Mouse (Mus musculus) stomach, postnatal 0 days (tissue): ENCODE results near the gene Dazap2. TPM values are rescaled to one million over a fixed set of nuclear protein-coding genes. Genes with fewer than 3 reads are reported as not detected.
"Not testable (repeated sequence)": the region's sequence is repeated elsewhere in the genome, so short reads cannot be mapped to it uniquely, and the experiment has no call there.

Experiments used
- ATAC-seq: fragments of 200-750 bp; cut with Nextera tagmentation; 2 replicates; pipeline ENCODE4 v1.8.0; 2017; ENCODE audit not compliant: low FRiP score, low TSS enrichment
- DNase-seq: peaks from one replicate; pipeline ENCODE4 v3.0.0-alpha.2; 2016; ENCODE audit warnings: low spot score
- H3K27ac ChIP-seq: fragments of 300-500 bp; sonication (generic); replicated peaks from 2 replicates; pipeline ENCODE4 v1.5.1; 2014; ENCODE audit warnings: mild to moderate bottlenecking, control low read depth
- H3K27me3 ChIP-seq: fragments of 300-500 bp; sonication (generic); 2 replicates; pipeline ENCODE4 v1.6.1; 2014; ENCODE audit warnings: low read length; ENCODE audit not compliant: control insufficient read depth, insufficient read depth
- H3K36me3 ChIP-seq: fragments of 300-500 bp; sonication (generic); 2 replicates; pipeline ENCODE4 v1.6.1; 2014; ENCODE audit warnings: low read length, mixed read lengths; ENCODE audit not compliant: control insufficient read depth, insufficient read depth
- H3K4me1 ChIP-seq: fragments of 300-500 bp; sonication (generic); replicated peaks from 2 replicates; pipeline ENCODE4 v1.6.1; 2014; ENCODE audit warnings: antibody characterized with exemption; ENCODE audit not compliant: control insufficient read depth, insufficient read depth
- H3K4me2 ChIP-seq: fragments of 300-500 bp; sonication (generic); replicated peaks from 2 replicates; pipeline ENCODE4 v1.6.1; 2014; ENCODE audit warnings: low read depth, mild to moderate bottlenecking, control low read depth, moderate library complexity
- H3K4me3 ChIP-seq: fragments of 300-500 bp; sonication (generic); 2 replicates; pipeline ENCODE4 v1.5.1; 2014; ENCODE audit warnings: low read depth, low read length, control low read depth
- H3K9ac ChIP-seq: fragments of 300-500 bp; sonication (generic); 2 replicates; pipeline ENCODE4 v1.6.1; 2014; ENCODE audit warnings: mild to moderate bottlenecking, low read length, control low read depth, mixed read lengths
- H3K9me3 ChIP-seq: fragments of 300-500 bp; sonication (generic); 2 replicates; pipeline ENCODE4 v1.6.1; 2016; ENCODE audit warnings: low read length; ENCODE audit not compliant: control insufficient read depth
- CTCF ChIP-seq: IDR thresholded peaks from 2 replicates; pipeline ENCODE4 v1.5.1; 2016; ENCODE audit warnings: antibody characterized with exemption, low read depth, mild to moderate bottlenecking, moderate library complexity
- EP300 ChIP-seq: optimal IDR thresholded peaks from 2 replicates; pipeline ENCODE3; 2016; ENCODE audit warnings: antibody characterized with exemption
- WGBS: fragments of 180-500 bp; shearing (Covaris S2); extraction: QIAGEN DNeasy Blood & Tissue Kit; methylation state at CpG from one replicate; pipeline ENCODE4 v1.1.7; 2014; 5-methylcytosine and 5-hydroxymethylcytosine counted together
- polyA plus RNA-seq: library from polyadenylated mRNA; unstranded; fragments of >200 nt; fragmentation: Nextera tagmentation; extraction: Ambion mirVana; gene quantifications from 2 replicates; pipeline ENCODE4 v1.2.1, GENCODE M21; 2015

Gene Dazap2
- polyA plus RNA-seq, 1 experiment from 2014 or later, result 177 TPM

DNA sequence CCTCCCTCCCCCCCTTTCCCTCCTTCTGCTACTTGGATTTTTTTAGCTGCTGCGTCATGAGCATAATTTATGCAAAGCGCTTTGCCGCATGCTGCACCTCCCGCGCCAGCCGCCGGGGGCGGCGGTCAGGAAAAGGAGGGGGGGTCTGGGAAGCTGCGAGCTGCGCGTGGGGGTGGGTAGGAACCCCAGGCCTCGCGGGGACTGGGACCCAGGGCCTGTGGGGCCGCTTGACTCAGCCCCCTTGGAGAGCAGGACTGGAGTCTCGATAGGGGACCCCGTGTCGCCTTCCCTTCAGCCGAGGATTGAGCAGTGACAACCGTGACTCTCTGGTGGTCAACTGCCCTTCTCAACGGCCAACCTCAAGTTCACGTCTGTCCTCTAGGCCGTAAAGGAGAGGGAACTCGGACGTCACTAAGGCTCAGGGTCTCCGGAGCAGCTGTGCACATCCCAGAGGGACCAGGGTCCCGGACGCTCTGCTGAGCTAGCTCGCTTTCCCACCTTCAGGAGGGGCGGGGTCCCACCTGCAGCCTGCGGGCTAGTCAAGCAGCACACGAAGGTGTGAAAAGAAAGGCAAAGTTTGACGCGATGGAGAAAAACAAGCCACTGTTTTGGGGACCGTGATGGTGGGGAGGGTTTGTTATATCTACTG is 15.0 kb upstream of the Dazap2 start:
- TF ChIP-seq EP300, result no peak
- TF ChIP-seq CTCF, result peak; percentile 72
- H3K9ac ChIP-seq, result peak overlapping the region; percentile 89
- no peaks in the 10 kb centered on the region for H3K4me1 ChIP-seq
- DNase-seq (peak; percentile 79), ATAC-seq (peak; percentile 79)
- WGBS, result 2% methylated on average over 30 of the region's 35 CpGs
- H3K4me3 ChIP-seq, result peak overlapping the region; percentile 79
- H3K27me3 ChIP-seq, result no peaks in the 10 kb centered on the region
- peak overlapping the region; percentile 98 for H3K4me2 ChIP-seq
- no peaks in the 10 kb centered on the region for H3K36me3 ChIP-seq
- peak overlapping the region; percentile 75 for H3K27ac ChIP-seq
- H3K9me3 ChIP-seq, result no peaks in the 10 kb centered on the region

DNA sequence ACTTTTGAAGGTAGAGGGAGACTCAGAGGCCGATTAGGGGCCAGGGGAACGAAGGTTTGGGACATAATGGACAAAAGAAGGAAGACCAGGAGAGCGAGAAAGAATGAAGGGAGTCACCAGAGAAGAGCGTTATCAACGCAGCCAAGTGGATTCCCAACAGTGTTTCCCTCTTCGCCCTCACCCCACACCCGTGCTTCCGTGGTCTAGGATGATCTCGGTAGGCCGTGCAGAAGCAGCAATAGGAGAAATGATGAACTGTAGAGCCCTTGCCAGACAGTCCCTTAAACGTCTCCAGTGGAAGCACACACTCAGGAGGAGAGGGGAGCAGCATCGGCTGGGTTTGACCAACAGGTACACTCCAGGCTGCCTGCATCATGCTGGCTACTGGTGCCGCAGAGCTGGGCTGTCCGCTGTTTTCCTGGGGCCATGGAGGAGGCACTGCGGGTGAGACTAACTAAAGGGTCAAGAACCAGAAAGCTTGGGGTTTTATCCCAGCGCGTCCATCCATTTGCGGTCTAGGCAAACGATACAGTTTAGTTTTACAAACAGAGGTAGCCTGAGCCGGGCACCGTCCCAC is 14.4 kb upstream of the Dazap2 start:
- Histone ChIP-seq H3K27me3 (no peaks in the 10 kb centered on the region), H3K9ac (peak overlapping the region; percentile 89; the same call in 1 of the 2 replicates), H3K4me1 (no peaks in the 10 kb centered on the region), H3K4me2 (peak overlapping the region; percentile 98), H3K4me3 (peak overlapping the region; percentile 79), H3K9me3 (no peaks in the 10 kb centered on the region), H3K27ac (no peak overlapping the region), H3K36me3 (no peaks in the 10 kb centered on the region)
- TF ChIP-seq EP300, result no peak
- TF ChIP-seq CTCF, result no peak
- 43% methylated on average over 21 of the region's 21 CpGs for WGBS
- ATAC-seq, result no peak
- no peak for DNase-seq

GRCm38 (mm10) chr15:100601669-100602068 is 13.5 kb upstream of the Dazap2 start:
- no peak overlapping the region for H3K27ac ChIP-seq
- 62% methylated on average over 3 of the region's 3 CpGs for WGBS
- DNase-seq, result no peak

GRCm38 (mm10) chr15:100606677-100607076 is 8.5 kb upstream of the Dazap2 start:
- DNase-seq, result not testable (repeated sequence)
- WGBS, result 92% methylated on average over 8 of the region's 8 CpGs

More at GRCm38 (mm10) chr15:100601669-100602068, 13.5 kb upstream of the Dazap2 start:
- H3K36me3 ChIP-seq, result no peaks in the 10 kb centered on the region
- H3K9ac ChIP-seq, result no peak overlapping the region
- H3K27me3 ChIP-seq, result no peaks in the 10 kb centered on the region
- no peak for ATAC-seq
- TF ChIP-seq EP300 (no peak), CTCF (no peak)
- H3K4me2 ChIP-seq, result no peak overlapping the region
- no peak overlapping the region for H3K4me3 ChIP-seq
- no peaks in the 10 kb centered on the region for H3K4me1 ChIP-seq
- no peaks in the 10 kb centered on the region for H3K9me3 ChIP-seq

GRCm38 (mm10) chr15:100611951-100612350 is 3.2 kb upstream of the Dazap2 start:
- no peak for DNase-seq
- H3K27me3 ChIP-seq, result no peaks in the 10 kb centered on the region
- no peaks in the 10 kb centered on the region for H3K9me3 ChIP-seq
- H3K4me1 ChIP-seq, result no peaks in the 10 kb centered on the region
- H3K27ac ChIP-seq, result no peak overlapping the region
- H3K4me3 ChIP-seq, result no peak overlapping the region
- no peak overlapping the region for H3K4me2 ChIP-seq
- 86% methylated on average over 7 of the region's 7 CpGs for WGBS
- TF ChIP-seq EP300 (no peak), CTCF (no peak)
- H3K9ac ChIP-seq, result no peak overlapping the region
- ATAC-seq, result no peak
- no peaks in the 10 kb centered on the region for H3K36me3 ChIP-seq

More at GRCm38 (mm10) chr15:100606677-100607076, 8.5 kb upstream of the Dazap2 start:
- not testable (repeated sequence) for H3K4me2 ChIP-seq, H3K4me3 ChIP-seq, H3K4me1 ChIP-seq, H3K36me3 ChIP-seq, H3K9me3 ChIP-seq, H3K27ac ChIP-seq, H3K27me3 ChIP-seq, ATAC-seq, H3K9ac ChIP-seq
- TF ChIP-seq CTCF, result peak; percentile 43

DNA sequence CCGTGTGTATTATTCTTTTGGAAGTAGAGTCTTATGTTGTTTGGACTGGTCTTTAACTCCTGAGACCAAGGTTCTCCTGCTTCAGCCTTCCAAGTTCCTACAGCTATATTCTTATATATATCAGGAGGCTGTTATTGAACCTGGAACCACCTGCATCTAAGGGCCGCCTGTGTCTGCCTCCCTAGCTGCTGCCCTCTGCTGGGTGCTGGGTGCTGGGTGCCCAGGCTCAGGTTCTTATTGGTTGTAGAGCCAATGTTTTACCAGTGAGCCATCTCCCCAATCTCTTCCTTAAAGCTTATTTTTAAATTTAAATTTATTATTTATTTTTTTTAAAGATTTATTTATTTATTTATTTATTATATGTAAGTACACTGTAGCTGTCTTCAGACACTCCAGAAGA is 2.7 kb upstream of the Dazap2 start:
- Histone ChIP-seq H3K9ac (no peak overlapping the region), H3K4me1 (no peaks in the 10 kb centered on the region), H3K9me3 (no peaks in the 10 kb centered on the region), H3K4me3 (no peak overlapping the region), H3K27me3 (no peaks in the 10 kb centered on the region), H3K36me3 (0 out of 2 replicates have a peak, but pooled peaks cover under 1% of the 10 kb centered on the region), H3K27ac (no peak overlapping the region), H3K4me2 (no peak overlapping the region)
- WGBS, result 63% methylated on average over 2 of the region's 2 CpGs
- DNase-seq, result no peak
- TF ChIP-seq EP300, result no peak
- TF ChIP-seq CTCF, result peak; percentile 64
- ATAC-seq, result no peak
